Mouse (Mus musculus) kidney, postnatal 14 days (tissue): Measurements from ENCODE around the gene Diaph3.

Source experiments
- DNase-seq: peaks from one replicate; pipeline ENCODE4 v3.0.0; 2022; ENCODE audit warnings: mixed read lengths

The Diaph3 gene

DNA sequence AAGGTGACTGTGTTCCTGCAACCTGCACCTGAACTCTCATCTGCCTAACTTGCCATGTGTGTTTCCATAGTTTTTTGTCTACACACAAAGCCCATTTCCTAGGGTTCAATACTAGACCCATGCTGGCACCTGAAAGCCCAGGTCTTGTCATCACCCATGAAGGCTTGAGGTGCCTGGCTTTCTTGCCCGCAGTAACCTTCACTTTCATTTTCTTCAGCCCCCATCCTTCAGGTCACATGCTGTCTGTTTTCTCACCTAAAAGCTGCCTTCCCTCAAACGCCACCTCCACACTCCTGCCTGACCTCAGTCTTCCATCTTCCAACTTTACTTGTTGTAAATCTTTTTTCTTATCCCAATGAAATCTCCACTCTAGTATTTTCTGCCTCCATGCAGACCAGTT is 61.3 kb downstream of the Diaph3 start:
- DNase-seq = no peak

DNA sequence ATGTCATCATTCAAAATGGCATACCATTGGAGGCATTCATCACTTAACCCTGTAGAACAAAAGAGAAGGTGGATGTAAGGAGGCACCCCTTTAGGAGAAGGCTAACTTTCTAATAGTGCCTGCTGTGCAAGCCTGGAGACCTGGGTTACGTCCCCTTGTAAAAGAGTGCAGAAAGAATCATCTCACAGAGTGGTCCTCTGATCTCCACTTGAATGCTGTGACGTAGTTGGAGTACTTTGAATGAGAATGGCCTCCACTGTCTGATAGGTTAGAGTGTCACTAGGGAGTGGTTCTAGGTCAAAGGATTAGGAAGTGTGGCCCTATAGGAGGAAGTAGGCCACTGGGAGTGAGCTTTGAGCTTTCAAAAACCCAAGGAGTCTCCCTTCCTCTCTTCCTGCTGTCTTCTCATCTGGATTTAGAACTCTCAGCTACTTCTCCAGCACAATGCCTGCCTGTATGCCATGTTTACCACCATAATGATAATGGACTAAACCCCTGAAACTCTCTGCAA is 66.0 kb downstream of the Diaph3 start:
- no peak for DNase-seq

DNA sequence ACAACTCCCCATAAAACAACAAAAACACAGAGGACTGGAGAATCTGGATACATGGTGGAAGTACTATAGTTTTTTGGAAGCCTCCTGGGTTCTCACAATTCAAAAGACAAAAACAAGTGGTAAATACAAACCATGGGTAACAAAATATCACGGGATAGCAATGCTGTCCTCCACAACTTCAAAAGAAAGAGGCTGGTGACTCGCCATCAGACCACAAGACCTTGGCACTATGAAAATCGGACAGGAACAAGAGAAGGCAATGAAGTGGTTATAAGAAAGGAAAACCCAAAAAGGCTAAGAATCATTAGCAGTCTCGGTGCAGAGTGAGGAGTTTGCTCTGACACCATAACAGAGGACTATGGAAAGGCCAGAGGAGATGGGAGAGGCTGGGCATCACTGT is 76.8 kb downstream of the Diaph3 start:
- no peak for DNase-seq

DNA sequence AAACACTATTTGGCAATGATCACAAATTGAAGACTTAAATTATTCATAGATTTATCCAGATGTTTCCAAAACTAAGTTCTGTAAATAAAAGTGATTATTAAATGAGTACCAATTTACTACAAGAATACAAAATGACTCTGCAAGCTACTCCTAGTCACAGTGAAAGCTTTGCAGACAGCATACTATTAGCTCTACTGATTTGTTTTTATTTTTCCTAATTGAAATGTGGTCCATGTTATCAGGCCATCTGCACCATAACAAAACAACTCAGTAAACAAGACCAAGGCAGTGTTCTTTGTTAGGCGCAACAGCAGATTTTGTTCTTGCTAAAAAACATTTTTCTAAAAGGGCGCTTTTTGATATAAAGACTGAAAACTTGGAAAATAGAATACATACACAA is 84.9 kb downstream of the Diaph3 start:
- DNase-seq = no peak

DNA sequence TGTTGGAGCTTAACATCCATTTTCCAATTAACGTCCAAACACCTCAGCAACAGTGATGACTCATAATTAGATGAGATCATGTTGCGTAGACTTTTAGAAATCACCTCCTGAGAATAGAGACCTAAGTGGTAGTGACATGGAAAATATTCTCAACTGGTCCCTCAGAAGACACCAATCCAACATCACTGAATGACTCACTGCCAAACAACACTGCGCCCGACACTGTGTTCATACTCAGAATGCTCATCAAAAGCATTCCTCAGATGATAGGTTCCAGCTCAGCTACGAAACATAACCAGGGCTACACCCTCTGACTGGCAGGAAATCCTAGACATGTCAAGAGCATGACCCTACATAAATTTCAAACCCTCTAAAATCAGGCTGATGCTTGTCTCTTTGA is 89.8 kb downstream of the Diaph3 start:
- DNase-seq = no peak

DNA sequence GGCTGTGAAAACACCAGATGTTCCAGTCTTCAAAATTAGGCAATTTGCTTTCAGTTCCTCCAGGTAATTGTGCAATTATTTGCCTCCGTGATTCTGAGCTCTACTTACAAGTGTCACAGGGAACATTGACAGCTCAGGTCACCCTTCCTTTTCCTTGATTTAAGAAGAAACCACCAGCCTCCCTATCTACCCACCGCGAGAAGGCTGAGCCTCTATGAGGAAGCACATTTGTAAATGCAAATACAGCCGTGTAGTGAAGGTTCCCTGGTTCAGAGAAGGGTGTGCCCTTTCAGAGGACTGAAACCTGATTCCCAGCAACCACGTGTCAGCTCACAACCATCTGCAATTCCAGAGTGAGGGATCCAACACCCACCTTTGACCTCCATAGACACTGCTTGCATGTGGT is 96.6 kb downstream of the Diaph3 start:
- DNase-seq = no peak

DNA sequence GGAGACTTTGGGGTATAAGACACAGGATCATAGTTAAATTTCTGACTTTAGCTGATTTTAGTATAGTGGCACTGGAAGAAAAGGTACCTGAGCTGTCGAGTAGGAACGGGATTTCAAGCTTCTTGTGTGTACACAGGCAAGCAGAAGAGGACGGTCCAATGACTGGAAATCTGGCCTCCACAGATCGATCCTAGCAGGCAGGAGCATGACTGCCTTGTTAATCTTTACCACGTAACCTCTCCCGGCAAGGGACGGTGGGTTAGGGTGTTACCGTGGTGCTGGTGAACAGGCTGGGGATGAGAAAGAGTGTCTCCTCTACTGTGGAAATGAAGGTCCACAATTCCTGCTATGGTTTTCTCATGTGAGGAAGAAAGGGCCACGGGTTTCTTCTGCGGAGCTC is 120.8 kb downstream of the Diaph3 start:
- no peak for DNase-seq

DNA sequence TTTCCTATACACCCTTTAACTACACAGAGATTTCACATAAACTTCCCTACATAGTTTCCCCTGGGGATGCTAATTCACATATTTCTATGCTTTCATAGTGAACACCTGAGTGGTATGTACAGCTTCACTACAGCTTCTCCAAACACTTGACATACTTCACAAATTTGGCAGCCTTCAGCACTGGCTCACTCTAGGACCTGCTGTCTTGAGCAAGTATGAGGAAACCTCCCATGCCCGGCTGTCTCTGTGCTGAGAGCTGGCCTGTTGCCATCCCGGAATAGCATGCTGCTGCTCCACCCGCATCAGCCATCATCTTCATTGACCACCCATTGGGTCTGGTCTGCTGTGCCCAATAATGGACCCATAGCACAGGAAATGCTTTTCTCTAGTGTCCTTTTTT is 121.3 kb downstream of the Diaph3 start:
- peak; percentile 3 for DNase-seq

DNA sequence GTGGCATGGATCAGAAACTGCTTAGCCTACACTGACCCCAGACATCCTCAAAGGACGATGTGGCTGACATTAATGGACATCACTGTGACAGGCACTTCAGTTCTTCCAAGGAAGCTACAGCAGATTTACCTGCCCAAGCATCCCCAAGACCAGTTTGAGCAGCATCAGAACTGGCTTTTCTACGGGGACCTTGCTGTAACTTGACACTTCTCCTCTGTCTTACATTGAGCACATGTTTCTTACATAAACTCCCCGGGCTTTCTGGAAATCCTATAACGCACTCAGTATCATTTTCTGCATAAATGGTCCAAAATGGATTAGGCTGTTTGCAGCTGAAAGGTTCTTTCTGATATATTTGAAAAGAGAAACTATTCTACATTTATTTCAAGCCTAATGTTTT is 143.7 kb downstream of the Diaph3 start:
- no peak for DNase-seq

DNA sequence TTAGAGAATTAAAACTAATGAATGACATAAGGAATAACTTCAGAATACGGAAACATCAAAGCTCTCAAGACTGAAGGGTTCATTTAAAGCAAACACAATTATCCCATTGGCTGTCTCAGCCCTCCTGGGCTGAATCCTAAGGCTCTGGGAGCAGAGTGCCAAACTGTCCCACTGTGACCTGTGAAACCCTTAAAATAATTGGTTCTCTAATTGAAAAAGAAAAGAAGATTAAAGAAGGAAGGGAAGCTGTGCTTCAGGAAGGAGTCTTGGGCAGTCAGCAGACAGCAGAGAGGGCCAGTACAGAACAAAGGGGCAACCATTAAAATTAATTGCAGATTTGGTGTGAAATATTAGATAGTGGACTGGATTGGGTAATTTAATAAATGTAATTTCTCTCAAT is 189.9 kb downstream of the Diaph3 start:
- DNase-seq = no peak

DNA sequence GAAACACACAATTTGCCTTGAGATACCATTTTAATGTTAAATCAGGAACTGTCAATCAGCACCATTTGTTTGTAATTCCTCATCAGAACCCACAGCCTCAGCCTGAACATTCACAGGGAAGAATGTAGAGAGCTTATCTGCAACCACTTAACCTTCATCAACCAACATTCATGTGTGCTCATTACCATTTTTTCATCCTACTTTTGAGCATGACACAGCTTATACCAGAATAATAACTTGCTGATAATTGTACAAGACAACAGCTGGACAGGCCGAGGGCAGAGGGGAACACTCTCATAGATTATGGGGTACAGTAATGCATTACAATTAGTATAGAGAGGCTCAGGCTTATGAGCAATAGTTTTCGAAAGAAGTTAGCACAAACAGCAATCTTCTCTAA is 203.1 kb downstream of the Diaph3 start:
- no peak for DNase-seq

DNA sequence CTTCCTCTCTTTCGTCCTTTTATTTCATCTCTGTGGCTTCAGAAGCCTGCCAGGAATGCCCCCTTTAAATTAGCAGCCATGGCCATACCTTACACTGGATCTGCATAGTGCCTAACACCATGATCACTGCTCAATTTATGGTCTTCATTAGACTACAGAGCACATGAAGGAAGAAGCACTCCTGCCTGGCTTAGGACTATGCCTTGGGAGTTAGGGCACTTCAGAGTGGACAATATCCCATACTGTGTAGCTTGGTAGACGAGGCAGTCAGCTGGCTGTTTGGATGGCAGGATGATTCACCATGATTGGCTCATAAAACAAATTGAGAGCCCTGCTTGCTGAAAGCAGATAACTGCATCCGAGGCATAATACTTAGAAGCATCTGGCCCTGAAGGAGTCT is 204.6 kb downstream of the Diaph3 start:
- no peak for DNase-seq

DNA sequence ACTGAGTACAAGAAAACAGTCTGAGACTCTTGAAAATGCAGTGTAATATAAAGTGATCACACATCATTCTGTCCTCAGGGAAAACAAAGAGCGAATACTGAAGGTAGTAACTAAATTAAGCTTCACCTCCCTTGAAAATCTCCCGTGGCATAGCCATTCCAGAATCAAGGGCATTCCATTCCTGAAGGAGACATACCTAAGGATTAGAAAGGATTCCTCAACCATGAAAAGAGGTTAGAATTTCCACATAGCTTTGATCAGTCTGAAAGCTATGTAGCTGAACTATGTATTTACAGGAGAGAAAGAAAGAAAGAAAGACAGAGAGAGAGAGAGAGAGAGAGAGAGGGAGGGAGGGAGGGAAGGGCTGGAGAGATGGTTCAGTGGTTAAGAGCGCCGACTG is 210.3 kb downstream of the Diaph3 start:
- DNase-seq = no peak

DNA sequence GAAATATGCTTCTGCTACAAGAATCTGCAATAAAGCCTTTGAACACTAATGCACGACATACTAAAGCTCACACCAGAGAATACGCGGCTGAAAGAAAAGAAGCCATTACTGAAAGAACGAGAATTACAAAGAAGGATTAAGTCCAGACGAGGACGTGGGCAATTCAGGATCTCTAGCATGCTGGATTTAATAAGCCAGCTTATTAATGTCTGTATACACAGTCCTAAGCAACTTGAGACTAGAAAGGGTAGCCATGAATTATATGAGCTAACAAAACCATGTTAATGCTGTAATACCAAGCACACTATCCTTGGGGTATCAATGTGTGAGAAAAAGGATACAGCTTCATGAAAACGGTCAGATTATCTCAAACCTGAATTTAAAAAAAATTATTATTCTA is 214.2 kb downstream of the Diaph3 start:
- no peak for DNase-seq

DNA sequence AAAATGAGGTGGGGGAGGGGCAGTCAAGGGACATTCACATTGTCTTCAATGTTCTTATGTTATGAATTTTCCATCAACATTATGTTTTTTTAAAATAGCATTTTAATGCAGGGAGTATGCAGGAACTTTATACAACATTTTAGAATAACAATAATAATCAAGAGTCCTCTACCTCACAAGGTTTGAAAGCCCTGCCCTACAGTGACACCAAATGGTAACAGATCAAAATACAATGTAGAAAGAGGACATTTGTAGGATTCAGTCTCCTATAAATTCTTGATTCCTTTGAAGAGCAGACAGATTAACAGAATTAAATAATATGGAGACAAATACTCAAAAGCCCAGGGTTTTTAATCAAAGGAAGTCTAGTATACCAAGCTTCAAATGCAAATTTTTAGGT is 242.1 kb downstream of the Diaph3 start:
- DNase-seq = no peak

DNA sequence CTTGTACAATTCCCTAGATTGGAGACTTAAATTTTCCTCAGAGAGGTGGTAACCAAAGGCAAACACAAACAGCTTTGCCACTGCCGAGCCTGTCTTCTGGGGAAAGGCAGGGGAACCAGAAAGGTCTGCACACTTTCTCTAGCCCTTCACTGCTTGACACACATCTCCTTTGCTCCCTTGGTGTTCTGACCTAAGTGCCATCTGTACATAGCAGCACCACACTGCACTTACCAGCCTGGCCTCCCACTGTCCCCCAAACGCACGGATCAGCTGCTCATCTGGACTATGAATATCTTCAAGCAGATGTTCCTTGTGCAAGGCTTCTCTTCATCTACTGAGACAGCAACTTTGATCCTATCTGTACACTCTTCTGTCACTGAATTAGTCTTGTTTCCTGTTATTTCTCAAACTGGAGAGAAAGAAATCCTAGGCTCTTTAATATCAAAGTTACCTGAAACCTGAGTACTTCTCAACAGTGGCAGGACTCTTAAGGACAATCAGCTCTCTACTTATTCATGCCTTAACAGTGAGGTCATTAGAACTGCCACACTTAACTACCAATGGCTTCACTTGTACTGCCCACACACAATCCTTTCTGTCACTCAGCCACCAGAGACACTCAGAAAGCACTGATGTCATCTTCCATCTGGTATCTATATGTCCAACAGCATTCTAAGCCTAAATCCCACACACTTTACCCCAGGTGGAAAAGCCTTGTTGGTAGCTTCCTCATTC is 251.8 kb downstream of the Diaph3 start:
- DNase-seq = no peak

DNA sequence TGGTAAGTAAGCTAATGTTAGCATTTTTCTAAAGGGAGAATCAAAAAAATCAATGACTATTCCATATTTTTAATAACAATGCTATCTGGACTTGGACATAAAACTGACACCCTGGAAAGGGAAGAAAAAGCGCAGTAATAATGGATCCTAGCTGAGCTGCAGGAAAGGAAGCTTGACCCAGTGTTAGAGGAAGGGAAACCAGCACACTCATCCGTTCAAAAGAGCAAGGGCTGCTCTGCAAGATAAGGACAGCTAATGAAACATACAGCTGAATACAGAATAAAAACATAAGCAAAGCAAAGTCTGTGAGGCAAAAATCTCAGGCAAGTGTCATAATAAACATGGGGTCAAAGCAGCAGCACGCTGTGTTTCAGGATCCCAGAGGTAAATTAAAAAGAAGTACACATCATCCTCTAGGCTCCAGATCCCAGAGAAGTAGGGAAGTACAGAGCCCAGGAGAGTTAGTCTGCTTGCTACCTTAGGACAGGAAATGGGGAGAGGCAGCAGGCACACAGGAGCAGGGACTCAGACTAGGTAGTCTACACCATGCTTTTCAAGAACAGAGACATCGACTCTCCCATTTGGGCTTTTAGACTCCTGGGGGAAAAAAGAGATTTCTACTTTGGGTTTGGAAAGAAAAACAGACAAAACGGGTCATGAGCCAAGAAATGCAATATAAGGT is 255.5 kb downstream of the Diaph3 start:
- DNase-seq = no peak

DNA sequence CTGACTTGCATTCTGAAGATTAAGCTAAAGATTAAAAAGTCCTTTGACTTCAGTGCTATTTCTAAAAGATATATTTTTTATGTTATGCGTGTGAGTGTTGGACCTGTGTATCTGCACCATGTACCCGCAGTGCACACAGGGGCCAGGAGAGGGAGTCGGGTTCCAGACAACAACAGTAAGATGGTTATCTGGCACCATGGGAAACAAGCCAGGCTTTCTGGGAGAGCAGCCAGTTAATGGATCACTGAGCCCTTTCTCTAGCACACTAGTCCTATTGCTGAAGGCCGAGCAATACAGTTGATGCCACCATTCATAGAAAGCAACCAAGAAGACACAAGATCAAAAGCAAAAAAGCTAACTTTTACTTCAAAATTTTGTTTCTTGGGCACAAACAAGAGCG is 271.5 kb downstream of the Diaph3 start:
- peak; percentile 71 for DNase-seq

DNA sequence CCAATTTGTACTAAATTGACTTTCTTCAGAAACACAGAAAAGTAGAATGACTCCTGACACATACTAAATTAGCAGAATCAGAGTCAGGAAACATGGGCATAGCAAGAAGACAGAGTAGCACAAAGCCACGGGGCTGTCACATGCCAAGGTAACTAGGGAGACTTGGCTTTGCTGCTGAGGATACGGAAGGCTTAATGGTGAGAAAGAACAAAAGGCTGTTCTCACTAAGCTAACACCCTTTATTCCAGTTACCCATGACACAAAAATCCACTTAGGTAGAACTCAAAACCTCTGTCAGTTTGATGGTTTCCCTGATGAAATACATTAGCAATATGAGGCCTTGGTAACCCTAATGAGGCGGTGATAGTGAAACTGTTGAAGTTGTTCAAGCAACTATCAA is 273.9 kb downstream of the Diaph3 start:
- DNase-seq = no peak

DNA sequence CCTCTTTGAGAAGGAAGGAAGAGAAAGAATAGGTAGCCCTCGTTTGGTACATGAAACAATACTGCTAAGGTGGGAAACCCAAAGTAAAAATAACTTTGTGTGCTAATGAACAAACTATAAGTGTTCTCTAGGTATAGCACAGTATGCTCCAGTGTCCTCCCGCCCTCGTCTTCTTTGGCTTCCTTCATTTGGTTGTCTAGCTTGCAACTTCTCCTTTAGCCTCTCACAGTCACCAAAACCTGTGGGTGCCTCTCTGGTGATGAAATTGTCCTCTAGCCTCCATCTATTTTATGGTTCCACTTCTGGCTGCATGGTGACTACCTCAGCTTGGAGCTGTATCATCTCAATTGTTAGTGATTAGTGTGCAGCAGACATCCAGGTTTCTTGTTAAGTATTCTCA is 277.0 kb downstream of the Diaph3 start:
- DNase-seq = no peak

DNA sequence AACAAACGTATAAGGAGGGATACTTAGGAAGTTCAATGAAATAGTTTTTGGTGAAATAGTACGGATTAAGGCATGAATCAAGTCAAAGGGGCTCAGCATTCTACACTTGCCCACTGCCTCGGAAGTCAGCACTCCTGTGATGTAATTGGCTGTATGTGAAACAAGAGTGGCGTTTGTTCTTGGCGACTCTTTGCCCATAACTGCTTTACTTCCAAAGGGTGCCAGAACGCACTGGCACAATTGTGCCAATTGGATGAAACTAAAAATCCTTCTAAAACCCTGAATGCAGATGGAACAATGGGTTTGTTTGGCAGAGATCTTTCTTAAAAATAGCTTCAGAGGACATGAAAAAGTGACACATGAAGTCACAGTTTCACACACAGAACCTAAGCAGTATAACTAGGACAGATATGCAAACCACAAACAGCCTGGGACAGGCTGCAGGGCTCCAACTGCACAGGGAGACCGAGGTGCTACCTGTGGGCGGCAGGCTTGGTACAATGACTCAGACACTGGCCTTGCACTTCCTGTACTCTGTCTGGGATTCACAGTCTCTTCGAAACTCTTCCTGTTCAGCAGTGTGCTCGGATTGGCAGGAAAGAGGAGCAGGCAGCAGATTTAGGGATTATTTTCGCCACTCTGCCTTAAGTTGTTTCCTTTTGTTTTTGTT is 279.6 kb downstream of the Diaph3 start:
- DNase-seq = no peak

DNA sequence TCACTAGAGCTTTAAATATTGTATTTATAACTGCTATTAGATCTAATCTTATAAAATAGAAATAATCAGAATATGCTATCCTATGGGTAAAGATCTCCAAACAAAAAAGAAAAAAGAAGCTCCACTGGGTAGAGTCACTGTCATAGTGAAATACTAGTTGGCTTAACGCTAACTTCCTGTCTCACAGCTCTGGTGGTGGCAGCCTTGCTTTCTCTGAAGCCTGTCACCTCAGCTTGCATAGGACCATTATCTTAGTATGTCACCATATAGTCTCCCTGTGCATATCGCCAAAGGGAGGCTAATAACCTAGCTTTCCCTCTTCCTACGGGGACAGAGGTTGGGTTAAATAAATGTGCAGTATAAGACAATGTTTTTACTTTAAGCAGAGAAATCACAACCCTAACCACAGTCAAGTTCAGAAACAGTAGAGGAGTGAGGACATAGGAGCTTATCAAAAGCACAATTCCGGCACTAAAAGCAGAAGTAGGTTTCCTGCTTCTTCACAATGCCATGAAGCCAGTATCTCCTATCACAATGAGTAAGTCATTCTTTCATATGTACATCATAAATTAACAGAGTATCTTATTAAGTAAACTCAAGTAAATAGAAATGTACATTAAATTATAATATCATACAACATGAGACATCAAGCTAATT is 293.8 kb downstream of the Diaph3 start:
- no peak for DNase-seq

DNA sequence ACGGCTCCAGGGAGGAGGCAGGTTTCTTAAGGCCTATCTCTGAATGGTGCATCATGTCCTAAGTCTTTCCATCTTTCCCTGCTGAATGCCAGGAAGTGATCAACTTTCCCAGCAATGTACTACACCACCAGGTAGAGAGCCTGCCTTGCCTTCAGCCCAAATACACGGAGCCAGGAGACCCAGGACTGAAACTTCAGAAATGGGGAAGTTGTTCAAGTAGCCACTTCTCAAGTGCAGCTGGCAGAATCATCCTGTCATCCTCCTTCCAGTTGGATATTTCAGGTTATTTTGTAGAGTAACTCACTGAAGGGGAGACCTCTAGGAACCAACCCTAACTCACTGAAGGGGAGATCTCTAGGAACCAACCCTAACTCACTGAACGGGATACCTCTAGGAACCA is 297.0 kb downstream of the Diaph3 start:
- DNase-seq = no peak

DNA sequence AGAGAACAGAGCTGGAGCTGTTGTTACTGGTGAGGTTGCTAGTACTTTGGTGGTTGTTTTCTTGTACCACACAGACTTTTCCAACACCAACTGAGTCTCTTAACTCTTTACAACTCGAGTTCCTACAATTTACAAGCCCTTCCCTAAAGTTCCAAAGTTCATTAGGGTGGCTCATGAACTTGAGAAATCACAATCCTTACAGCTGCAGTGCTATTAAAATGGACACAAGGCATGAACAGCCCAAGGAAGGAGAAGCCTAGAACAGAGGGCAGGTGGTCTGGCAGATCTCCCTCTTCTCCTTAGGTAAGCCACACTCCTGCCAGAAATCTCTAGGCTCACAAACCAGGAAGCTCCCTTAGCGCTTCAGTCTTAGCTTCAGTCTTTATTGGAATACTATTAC is 303.4 kb downstream of the Diaph3 start:
- no peak for DNase-seq
